9 mouse cellular contexts compared by ENCODE assay signal in the genomic region with DNA sequence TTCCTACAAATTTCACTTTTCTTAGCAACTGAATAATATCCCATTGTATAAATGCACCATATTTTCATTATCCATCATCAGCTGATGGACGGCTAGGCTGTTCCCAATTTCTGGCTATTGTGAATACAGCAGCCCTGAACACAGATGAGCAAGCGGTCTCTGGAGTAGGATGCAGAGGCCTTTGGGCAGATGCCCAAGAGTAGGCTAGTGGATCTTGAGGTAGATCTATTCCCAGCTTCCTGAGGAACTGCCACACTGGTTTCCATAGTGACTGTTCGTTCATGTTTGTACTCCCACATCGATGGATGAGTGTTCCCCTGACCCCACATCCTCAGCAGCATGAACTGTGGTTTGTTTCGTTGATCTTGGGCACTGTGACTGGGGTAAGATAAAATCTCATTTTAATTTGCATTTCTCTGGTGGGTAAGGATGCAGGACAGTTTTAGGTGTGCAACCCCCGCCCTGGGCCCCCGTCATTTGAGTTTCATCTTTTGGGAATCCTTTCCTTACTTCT.
"Had no signal": no experiment of that assay in that cellular context is flagged by ENCODE, and none has a peak within 500 bp of the region (broad histone marks: within the 10 kb centered on the region; RNA-seq: fewer than 3 reads in every experiment).

No protein-coding gene starts in this region.

- DNase-seq: kidney, adult 8-10 months; kidney, postnatal 25 days; liver; liver, embryonic 13.5 days; liver, postnatal 0 days; lung, postnatal 14 days; retina, postnatal 1 day; thymus, adult 2 months; thymus, postnatal 36 days had no signal
